Mouse (Mus musculus): ENCODE measurements around the gene Armcx2. TPM values are rescaled to one million over a fixed set of nuclear protein-coding genes. Genes with fewer than 3 reads are reported as not detected.

Gene Armcx2
- 51.0 TPM for polyA plus RNA-seq (2014; fragmentation: Illumina TruSeq; extraction: RNeasy Lipid Tissue Mini Kit (QIAGEN cat#74804); ENCODE audit: low read depth, low replicate concordance)

GRCm38 (mm10) chrX:134808755-134809224, at the start of gene Armcx2:
Gene Armcx2 (minus strand): TSS chrX:134809221.

GRCm38 (mm10) chrX:134756434-134757292, 52.4 kb downstream of the Armcx2 start, which contains the start of gene Armcx3:
Gene Armcx3 (plus strand): TSS chrX:134756595.

Other genes with a start within 250 kb of the Armcx2 start
- gene Btk, start 225.7 kb downstream of the Armcx2 start, polyA plus RNA-seq (2014; fragmentation: Illumina TruSeq; extraction: RNeasy Lipid Tissue Mini Kit (QIAGEN cat#74804); ENCODE audit: low read depth, low replicate concordance) = 3.1 TPM
- 914 TPM for gene Rpl36a, start 223.6 kb downstream of the Armcx2 start, polyA plus RNA-seq (2014; fragmentation: Illumina TruSeq; extraction: RNeasy Lipid Tissue Mini Kit (QIAGEN cat#74804); ENCODE audit: low read depth, low replicate concordance)
- 8.1 TPM for gene Gla, start 208.1 kb downstream of the Armcx2 start, polyA plus RNA-seq (2014; fragmentation: Illumina TruSeq; extraction: RNeasy Lipid Tissue Mini Kit (QIAGEN cat#74804); ENCODE audit: low read depth, low replicate concordance)
- 72.6 TPM for gene Hnrnph2, start 208.0 kb downstream of the Armcx2 start, polyA plus RNA-seq (2014; fragmentation: Illumina TruSeq; extraction: RNeasy Lipid Tissue Mini Kit (QIAGEN cat#74804); ENCODE audit: low read depth, low replicate concordance)
- 9.0 TPM for gene Armcx4, start 122.7 kb downstream of the Armcx2 start, polyA plus RNA-seq (2014; fragmentation: Illumina TruSeq; extraction: RNeasy Lipid Tissue Mini Kit (QIAGEN cat#74804); ENCODE audit: low read depth, low replicate concordance)
- gene Armcx1, start 91.3 kb downstream of the Armcx2 start, polyA plus RNA-seq (2014; fragmentation: Illumina TruSeq; extraction: RNeasy Lipid Tissue Mini Kit (QIAGEN cat#74804); ENCODE audit: low read depth, low replicate concordance) = 57.8 TPM
- gene Armcx6, start 57.8 kb downstream of the Armcx2 start, polyA plus RNA-seq (2014; fragmentation: Illumina TruSeq; extraction: RNeasy Lipid Tissue Mini Kit (QIAGEN cat#74804); ENCODE audit: low read depth, low replicate concordance) = 80.6 TPM
- gene Armcx3, start 52.6 kb downstream of the Armcx2 start, polyA plus RNA-seq (2014; fragmentation: Illumina TruSeq; extraction: RNeasy Lipid Tissue Mini Kit (QIAGEN cat#74804); ENCODE audit: low read depth, low replicate concordance) = 68.7 TPM
- gene Nxf2, start 155.5 kb upstream of the Armcx2 start, polyA plus RNA-seq (2014; fragmentation: Illumina TruSeq; extraction: RNeasy Lipid Tissue Mini Kit (QIAGEN cat#74804); ENCODE audit: low read depth, low replicate concordance) = 0.20 TPM
- gene Zmat1, start 200.0 kb upstream of the Armcx2 start, polyA plus RNA-seq (2014; fragmentation: Illumina TruSeq; extraction: RNeasy Lipid Tissue Mini Kit (QIAGEN cat#74804); ENCODE audit: low read depth, low replicate concordance) = 9.9 TPM